Mouse (Mus musculus): Measurements from ENCODE around the gene Thtpa. TPM values are rescaled to one million over a fixed set of nuclear protein-coding genes. Genes with fewer than 3 reads are reported as not detected.

The Thtpa gene
- polyA plus RNA-seq, 1 experiment from 2014 or later: 6.1 TPM

DNA sequence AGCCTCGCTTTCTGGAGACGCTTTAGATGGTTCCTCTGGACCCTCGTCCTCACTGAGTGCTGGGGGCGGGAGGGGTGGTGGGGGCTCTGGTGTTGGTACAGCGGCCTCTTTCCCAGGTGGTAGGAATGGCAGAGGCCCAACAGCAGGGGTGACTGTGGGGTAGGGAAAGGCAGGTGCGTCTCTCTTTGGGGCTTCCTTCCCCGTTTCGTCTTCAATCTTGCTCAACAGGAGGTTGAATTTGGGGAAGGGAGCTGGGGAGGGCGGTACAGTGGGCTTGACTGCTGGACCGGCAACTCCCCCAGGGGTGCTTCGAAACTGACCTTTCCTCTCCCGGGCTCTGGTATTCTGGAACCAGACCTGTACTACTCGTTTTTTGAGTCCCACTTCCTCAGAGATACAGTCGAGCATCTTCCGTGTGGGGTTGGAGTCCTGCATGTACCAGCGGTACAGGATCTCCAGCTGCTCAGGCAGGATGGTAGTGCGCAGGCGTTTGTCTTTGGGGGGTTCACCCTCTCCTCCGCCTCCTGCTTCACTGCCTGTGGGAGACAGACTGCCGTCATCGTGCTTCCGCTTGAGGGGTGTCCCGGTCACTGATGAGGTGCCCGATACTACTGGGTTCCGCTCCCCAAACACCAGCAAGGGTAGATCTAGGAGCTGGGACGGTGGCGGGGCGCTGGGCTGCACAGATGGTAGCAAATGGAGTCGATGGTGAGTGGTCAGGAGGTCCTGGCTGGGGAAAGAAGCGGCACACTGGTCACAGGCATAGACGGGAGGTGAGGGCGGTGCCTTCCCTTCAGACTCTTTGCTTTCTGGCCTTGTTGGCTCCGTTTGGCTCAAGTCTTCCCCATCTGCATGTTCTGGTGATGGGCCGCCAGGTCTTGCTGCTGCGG, 29.9 kb upstream of the Thtpa start:
- no peak overlapping the region for H3K4me3 ChIP-seq (ENCODE audit: inconsistent target)
- no peaks in the 10 kb centered on the region for H3K36me3 ChIP-seq (ENCODE audit: inconsistent target)
- H3K27ac ChIP-seq: no peak overlapping the region
- no peaks in the 10 kb centered on the region for H3K79me2 ChIP-seq (ENCODE audit: inconsistent target)
- WGBS (ENCODE audit: missing documents): 81% methylated on average over 33 of the region's 35 CpGs

GRCm38 (mm10) chr14:55065391-55065790, 29.2 kb upstream of the Thtpa start:
- Histone ChIP-seq H3K79me2 (ENCODE audit: inconsistent target) (no peaks in the 10 kb centered on the region), H3K4me3 (ENCODE audit: inconsistent target) (no peak overlapping the region), H3K27ac (no peak overlapping the region), H3K36me3 (ENCODE audit: inconsistent target) (no peaks in the 10 kb centered on the region)
- 92% methylated on average over 13 of the region's 13 CpGs for WGBS (ENCODE audit: missing documents)

DNA sequence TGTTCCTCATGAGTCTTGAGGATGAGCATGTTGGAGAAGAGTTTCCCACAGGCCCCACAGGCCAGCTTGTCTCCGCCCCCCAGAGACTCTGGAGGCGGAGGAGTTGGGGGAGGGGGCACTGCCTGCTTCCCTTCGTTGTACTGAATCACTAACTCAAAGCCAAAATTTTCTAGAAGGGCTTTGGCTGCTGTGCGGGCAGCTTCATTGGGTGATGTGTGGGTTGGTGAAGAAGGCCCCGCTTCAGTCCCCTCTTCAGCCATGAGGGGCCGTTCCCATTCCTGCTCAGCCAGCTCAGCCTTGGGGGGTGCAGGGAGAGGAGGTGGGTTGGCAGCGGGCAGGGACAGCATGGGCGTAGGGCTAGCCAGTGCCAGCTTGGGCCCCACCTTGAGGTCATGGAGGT, 28.5 kb upstream of the Thtpa start:
- Histone ChIP-seq H3K36me3 (ENCODE audit: inconsistent target) (no peaks in the 10 kb centered on the region), H3K27ac (no peak overlapping the region), H3K79me2 (ENCODE audit: inconsistent target) (no peaks in the 10 kb centered on the region), H3K4me3 (ENCODE audit: inconsistent target) (no peak overlapping the region)
- WGBS (ENCODE audit: missing documents): 92% methylated on average over 8 of the region's 8 CpGs

DNA sequence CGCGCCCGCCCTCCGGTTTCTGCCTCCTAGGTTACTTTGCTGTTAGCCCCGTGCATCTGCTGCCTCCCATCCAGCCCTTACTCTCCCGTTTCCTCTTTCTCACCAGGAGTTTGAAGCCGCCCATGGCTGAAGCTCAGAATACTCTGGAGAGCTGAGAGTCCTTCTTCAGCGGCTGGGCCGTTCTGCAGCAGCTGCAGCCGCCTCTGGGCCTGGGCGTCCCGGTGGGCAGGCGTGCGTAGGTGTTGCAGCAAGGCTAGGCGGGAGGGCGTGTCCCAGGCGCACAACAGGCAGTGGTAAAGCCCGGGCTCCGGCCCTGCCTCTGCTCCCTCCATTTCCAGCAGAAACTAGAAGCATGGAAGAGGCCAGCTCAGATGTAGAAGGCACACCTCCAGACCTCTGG, 22.8 kb upstream of the Thtpa start:
- 85% methylated on average over 12 of the region's 19 CpGs for WGBS (ENCODE audit: missing documents)
- no peak overlapping the region for H3K27ac ChIP-seq
- H3K36me3 ChIP-seq (ENCODE audit: inconsistent target): no peaks in the 10 kb centered on the region
- no peaks in the 10 kb centered on the region for H3K79me2 ChIP-seq (ENCODE audit: inconsistent target)
- H3K4me3 ChIP-seq (ENCODE audit: inconsistent target): no peak overlapping the region

- H3K4me3 ChIP-seq (ENCODE audit: inconsistent target): no peak overlapping the region
- no peak overlapping the region for H3K27ac ChIP-seq
- no peaks in the 10 kb centered on the region for H3K36me3 ChIP-seq (ENCODE audit: inconsistent target)
- no peaks in the 10 kb centered on the region for H3K79me2 ChIP-seq (ENCODE audit: inconsistent target)
- WGBS (ENCODE audit: missing documents): 95% methylated on average over 12 of the region's 12 CpGs
Observed at GRCm38 (mm10) chr14:55074416-55074815, 20.2 kb upstream of the Thtpa start.

DNA sequence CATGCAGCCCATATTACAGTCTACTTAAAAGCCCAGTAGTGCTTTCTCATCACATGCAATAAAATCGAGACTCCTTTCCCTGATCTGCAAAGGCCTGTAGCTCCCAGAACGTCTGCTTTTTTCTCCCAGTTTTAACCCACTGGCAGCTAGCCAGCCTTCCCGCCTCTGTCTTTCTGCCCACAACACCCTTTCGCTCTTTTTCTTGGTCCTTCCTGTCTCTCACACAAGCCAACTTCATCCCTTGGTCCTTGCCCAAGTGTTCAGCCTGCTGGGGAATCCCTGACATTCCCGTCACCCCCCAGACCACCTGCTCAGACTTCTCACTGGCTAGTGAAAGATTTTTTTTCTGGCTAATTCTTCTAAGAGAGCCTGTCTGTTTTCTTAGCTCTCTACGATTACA, 18.4 kb upstream of the Thtpa start:
- 82% methylated on average over 5 of the region's 6 CpGs for WGBS (ENCODE audit: missing documents)
- H3K36me3 ChIP-seq (ENCODE audit: inconsistent target): no peaks in the 10 kb centered on the region
- H3K4me3 ChIP-seq (ENCODE audit: inconsistent target): no peak overlapping the region
- no peak overlapping the region for H3K27ac ChIP-seq
- no peaks in the 10 kb centered on the region for H3K79me2 ChIP-seq (ENCODE audit: inconsistent target)

- Histone ChIP-seq H3K27ac (no peak overlapping the region), H3K4me3 (ENCODE audit: inconsistent target) (no peak overlapping the region), H3K36me3 (ENCODE audit: inconsistent target) (no peaks in the 10 kb centered on the region), H3K79me2 (ENCODE audit: inconsistent target) (no peaks in the 10 kb centered on the region)
- 88% methylated on average over 3 of the region's 3 CpGs for WGBS (ENCODE audit: missing documents)
Observed at GRCm38 (mm10) chr14:55076956-55077355, 17.6 kb upstream of the Thtpa start.

DNA sequence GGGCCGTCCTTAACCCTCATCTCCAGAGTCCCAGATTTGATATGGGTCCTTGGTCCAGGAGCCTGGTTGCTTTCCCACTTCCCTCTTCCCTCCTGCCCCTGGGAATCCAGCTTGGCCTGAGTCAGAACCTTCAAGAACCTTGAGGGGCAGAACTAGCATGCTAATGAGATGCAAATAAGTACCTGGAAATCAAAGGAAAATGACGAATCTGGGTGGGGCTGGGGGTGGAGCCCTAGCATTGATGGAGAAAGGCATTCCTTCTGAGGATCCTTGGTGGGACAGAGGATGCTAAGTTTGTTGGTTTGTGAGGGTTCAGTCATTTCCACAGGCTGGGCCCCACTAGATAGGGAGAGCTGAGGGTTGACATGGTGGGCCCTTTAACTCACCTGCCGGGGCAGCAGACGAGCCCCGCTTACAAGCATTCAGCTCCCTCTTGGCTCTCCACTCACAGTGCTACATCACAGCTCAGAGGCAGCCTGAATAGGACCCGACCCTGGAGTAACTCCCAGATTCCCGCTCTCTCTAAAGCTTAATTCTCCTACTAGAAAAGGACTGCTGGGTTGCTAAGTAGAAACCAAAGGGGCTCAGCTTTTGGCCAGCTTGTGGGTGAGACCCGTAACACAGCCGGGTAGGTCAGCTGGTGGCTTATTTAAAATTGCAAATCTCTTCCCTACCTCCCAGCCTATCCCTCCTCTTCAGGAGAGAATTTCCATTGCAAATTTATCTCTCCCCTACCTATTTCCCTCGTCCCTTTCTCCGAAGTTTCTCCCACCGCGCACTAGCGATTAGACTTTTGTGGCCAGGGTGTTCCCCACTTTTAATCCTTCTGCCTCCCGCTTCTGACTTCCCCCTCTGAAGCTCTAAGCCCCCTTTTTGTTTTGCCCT, 16.9 kb upstream of the Thtpa start:
- Histone ChIP-seq H3K36me3 (ENCODE audit: inconsistent target) (no peaks in the 10 kb centered on the region), H3K4me3 (ENCODE audit: inconsistent target) (no peak overlapping the region), H3K79me2 (ENCODE audit: inconsistent target) (no peaks in the 10 kb centered on the region), H3K27ac (no peak overlapping the region)
- 75% methylated on average over 15 of the region's 15 CpGs for WGBS (ENCODE audit: missing documents)

- no peaks in the 10 kb centered on the region for H3K79me2 ChIP-seq (ENCODE audit: inconsistent target)
- no peak overlapping the region for H3K4me3 ChIP-seq (ENCODE audit: inconsistent target)
- WGBS (ENCODE audit: missing documents): 40% methylated on average over 23 of the region's 23 CpGs
- no peak overlapping the region for H3K27ac ChIP-seq
- H3K36me3 ChIP-seq (ENCODE audit: inconsistent target): no peaks in the 10 kb centered on the region
Observed at GRCm38 (mm10) chr14:55078366-55078989, 16.1 kb upstream of the Thtpa start.

- no peaks in the 10 kb centered on the region for H3K79me2 ChIP-seq (ENCODE audit: inconsistent target)
- H3K4me3 ChIP-seq (ENCODE audit: inconsistent target): no peak overlapping the region
- 43% methylated on average over 8 of the region's 8 CpGs for WGBS (ENCODE audit: missing documents)
- no peaks in the 10 kb centered on the region for H3K36me3 ChIP-seq (ENCODE audit: inconsistent target)
- no peak overlapping the region for H3K27ac ChIP-seq
Observed at GRCm38 (mm10) chr14:55079214-55079970, 15.2 kb upstream of the Thtpa start.

DNA sequence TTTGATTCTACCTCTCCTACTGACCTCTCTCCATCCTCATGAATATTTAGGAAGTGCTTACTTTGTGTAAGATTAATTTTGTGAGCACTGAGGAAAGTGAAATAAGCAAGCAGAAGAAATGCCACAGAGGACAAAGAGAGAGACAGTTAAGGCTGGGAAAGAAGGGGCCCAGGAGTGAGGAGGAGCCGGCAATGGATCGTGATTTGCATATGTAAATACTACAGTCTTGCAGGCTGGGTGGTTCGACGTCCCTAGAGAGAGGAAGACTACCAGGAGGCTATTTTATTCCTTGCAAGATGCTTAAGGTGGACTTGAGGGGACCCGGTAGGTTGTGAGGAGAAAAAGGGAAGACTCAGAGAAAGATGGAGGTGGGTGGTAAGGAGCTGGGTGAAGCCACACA, 13.5 kb upstream of the Thtpa start:
- Histone ChIP-seq H3K36me3 (ENCODE audit: inconsistent target) (no peaks in the 10 kb centered on the region), H3K27ac (no peak overlapping the region), H3K4me3 (ENCODE audit: inconsistent target) (no peak overlapping the region), H3K79me2 (ENCODE audit: inconsistent target) (no peaks in the 10 kb centered on the region)
- WGBS (ENCODE audit: missing documents): 87% methylated on average over 5 of the region's 5 CpGs

DNA sequence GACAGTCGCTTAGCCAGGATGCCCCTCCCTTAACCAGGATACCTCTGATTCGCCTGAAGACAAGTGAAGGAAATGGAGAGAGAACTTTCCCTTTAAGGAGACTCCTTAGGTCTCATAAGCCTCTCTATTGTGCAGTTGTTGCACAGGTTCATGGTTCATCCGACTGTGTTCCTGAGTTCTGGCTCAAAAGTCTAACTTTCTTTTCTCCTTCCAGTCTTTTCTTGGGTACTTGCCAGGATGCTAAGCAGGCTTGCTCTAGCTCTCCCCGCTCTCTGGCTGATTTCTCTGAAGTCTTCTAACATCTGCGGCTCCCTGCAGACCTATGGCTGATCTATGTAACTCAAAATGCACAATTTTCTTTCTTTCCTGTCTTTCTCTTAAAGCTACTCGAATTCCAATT, 11.1 kb upstream of the Thtpa start:
- H3K27ac ChIP-seq: no peak overlapping the region
- H3K79me2 ChIP-seq (ENCODE audit: inconsistent target): no peaks in the 10 kb centered on the region
- no peak overlapping the region for H3K4me3 ChIP-seq (ENCODE audit: inconsistent target)
- 94% methylated on average over 6 of the region's 6 CpGs for WGBS (ENCODE audit: missing documents)
- no peaks in the 10 kb centered on the region for H3K36me3 ChIP-seq (ENCODE audit: inconsistent target)

DNA sequence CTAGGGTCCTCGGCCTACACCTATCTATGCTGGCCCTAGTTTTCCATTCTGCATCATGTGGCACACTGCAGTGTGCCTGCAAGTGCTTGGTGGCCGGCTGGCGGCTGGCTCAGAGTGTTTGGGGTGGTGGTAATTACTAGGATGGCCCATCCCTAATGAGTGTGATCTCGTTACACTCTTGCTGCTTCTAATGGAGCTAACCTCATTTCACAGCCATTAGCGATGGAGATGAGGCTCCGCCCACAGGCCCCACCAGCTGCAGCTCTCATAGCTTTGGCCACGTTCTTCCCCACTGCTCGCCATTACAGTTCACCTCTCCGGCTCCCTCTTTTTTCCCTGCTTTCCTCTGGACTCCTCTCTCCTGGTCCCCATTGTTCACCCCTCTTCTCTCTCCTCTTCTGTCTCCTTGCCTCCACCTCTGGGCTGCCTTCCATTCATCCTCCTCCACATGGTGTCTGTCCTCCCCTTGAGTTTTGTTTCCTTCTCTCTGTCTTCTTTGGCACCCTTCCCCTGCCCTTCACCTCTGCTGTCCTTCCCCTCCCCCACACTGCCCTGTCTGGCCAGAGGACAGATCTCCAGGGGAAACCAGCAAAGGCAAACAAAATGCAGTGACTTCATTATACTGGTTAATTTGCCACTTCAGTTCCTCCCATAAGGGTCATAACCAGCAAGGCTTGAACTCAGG, 9.1 kb upstream of the Thtpa start:
- no peaks in the 10 kb centered on the region for H3K79me2 ChIP-seq (ENCODE audit: inconsistent target)
- H3K4me3 ChIP-seq (ENCODE audit: inconsistent target): no peak overlapping the region
- no peak overlapping the region for H3K27ac ChIP-seq
- no peaks in the 10 kb centered on the region for H3K36me3 ChIP-seq (ENCODE audit: inconsistent target)
- WGBS (ENCODE audit: missing documents): 93% methylated on average over 7 of the region's 9 CpGs

Data from macrophage (primary cell).